Mouse (Mus musculus): ENCODE measurements around the gene BC005624.
"Not testable (repeated sequence)": the region's sequence is repeated elsewhere in the genome, so short reads cannot be mapped to it uniquely, and the experiment has no call there.

Gene BC005624

GRCm38 (mm10) chr2:30967352-30968327 lies 14.4 kb downstream of the BC005624 start, which contains the start of gene Tor1a:
Gene Tor1a, minus strand, starts transcription at chr2:30967933.
- peak; percentile 85 for DNase-seq (ENCODE audit: low spot score)

- no peak for DNase-seq (ENCODE audit: low spot score)
Measured at GRCm38 (mm10) chr2:30966826-30967225, 15.2 kb downstream of the BC005624 start.

- no peak for DNase-seq (ENCODE audit: low spot score)
Measured at GRCm38 (mm10) chr2:30965627-30966026, 16.4 kb downstream of the BC005624 start.

GRCm38 (mm10) chr2:30962570-30963254 lies 19.3 kb downstream of the BC005624 start:
- no peak for DNase-seq (ENCODE audit: low spot score)

- no peak for DNase-seq (ENCODE audit: low spot score)
Measured at GRCm38 (mm10) chr2:30959856-30960255, 22.1 kb downstream of the BC005624 start.

- DNase-seq (ENCODE audit: low spot score) = no peak
Measured at GRCm38 (mm10) chr2:30958726-30959125, 23.3 kb downstream of the BC005624 start.

GRCm38 (mm10) chr2:30957511-30957910 lies 24.5 kb downstream of the BC005624 start:
- no peak for DNase-seq (ENCODE audit: low spot score)

- DNase-seq (ENCODE audit: low spot score) = no peak
Measured at GRCm38 (mm10) chr2:30954797-30955196, 27.2 kb downstream of the BC005624 start.

GRCm38 (mm10) chr2:30952824-30953490 lies 29.0 kb downstream of the BC005624 start, which contains the start of gene Tor1b:
Gene Tor1b, plus strand, starts transcription at chr2:30952959.
- DNase-seq (ENCODE audit: low spot score) = peak; percentile 75

- no peak for DNase-seq (ENCODE audit: low spot score)
Measured at GRCm38 (mm10) chr2:30952457-30952823, 29.6 kb downstream of the BC005624 start.

- DNase-seq (ENCODE audit: low spot score) = no peak
Measured at GRCm38 (mm10) chr2:30942603-30943011, 39.4 kb downstream of the BC005624 start.

GRCm38 (mm10) chr2:30942116-30942515 lies 39.9 kb downstream of the BC005624 start:
- DNase-seq (ENCODE audit: low spot score) = not testable (repeated sequence)

GRCm38 (mm10) chr2:30941586-30941985 lies 40.4 kb downstream of the BC005624 start:
- DNase-seq (ENCODE audit: low spot score) = no peak

GRCm38 (mm10) chr2:30938574-30938991 lies 43.4 kb downstream of the BC005624 start:
- DNase-seq (ENCODE audit: low spot score) = no peak

GRCm38 (mm10) chr2:30937731-30938130 lies 44.3 kb downstream of the BC005624 start:
- no peak for DNase-seq (ENCODE audit: low spot score)

GRCm38 (mm10) chr2:30936808-30937207 lies 45.2 kb downstream of the BC005624 start:
- no peak for DNase-seq (ENCODE audit: low spot score)

GRCm38 (mm10) chr2:30933917-30934450 lies 48.0 kb downstream of the BC005624 start:
- no peak for DNase-seq (ENCODE audit: low spot score)

- no peak for DNase-seq (ENCODE audit: low spot score)
Measured at GRCm38 (mm10) chr2:30933032-30933431, 49.0 kb downstream of the BC005624 start.

GRCm38 (mm10) chr2:30931922-30932321 lies 50.1 kb downstream of the BC005624 start:
- DNase-seq (ENCODE audit: low spot score) = no peak

GRCm38 (mm10) chr2:30930846-30931245 lies 51.2 kb downstream of the BC005624 start:
- not testable (repeated sequence) for DNase-seq (ENCODE audit: low spot score)

GRCm38 (mm10) chr2:30929483-30930045 lies 52.4 kb downstream of the BC005624 start, which contains the start of gene Ptges:
Gene Ptges, minus strand, starts transcription at chr2:30929863.
- no peak for DNase-seq (ENCODE audit: low spot score)
